Mouse (Mus musculus) embryonic facial prominence, embryonic 15.5 days (tissue): ENCODE measurements at regions not wholly inside any gene's neighbourhood (a gene's known extent, or its start where the extent isn't known, plus 50 kb on each side); places are given as distances from the start of the nearest gene placed in this dataset.
A peak's percentile ranks its signal among the peaks of the same experiment; 100 is the strongest.

Experiments
- ATAC-seq: fragments of 200-750 bp; cut with Nextera tagmentation; 2 replicates; pipeline ENCODE4 v1.8.0; 2017; ENCODE audit warnings: low read depth, moderate TSS enrichment; ENCODE audit not compliant: insufficient number of reproducible peaks, low FRiP score, low TSS enrichment
- H3K27ac ChIP-seq: fragments of 300-500 bp; sonication (generic); replicated peaks from 2 replicates; pipeline ENCODE4 v1.5.1; 2015; ENCODE audit warnings: mild to moderate bottlenecking, inconsistent platforms
- H3K27me3 ChIP-seq: fragments of 300-500 bp; sonication (generic); 2 replicates; pipeline ENCODE4 v1.6.1; 2015; ENCODE audit warnings: inconsistent platforms
- H3K36me3 ChIP-seq: fragments of 300-500 bp; sonication (generic); 2 replicates; pipeline ENCODE4 v1.6.1; 2015; ENCODE audit warnings: mild to moderate bottlenecking, inconsistent platforms
- H3K4me1 ChIP-seq: fragments of 300-500 bp; sonication (generic); 2 replicates; pipeline ENCODE4 v1.6.1; 2015; ENCODE audit warnings: inconsistent platforms
- H3K4me2 ChIP-seq: fragments of 300-500 bp; sonication (generic); replicated peaks from 2 replicates; pipeline ENCODE4 v1.6.1; 2015; ENCODE audit warnings: mild to moderate bottlenecking, inconsistent platforms
- H3K4me3 ChIP-seq: fragments of 300-500 bp; sonication (generic); replicated peaks from 2 replicates; pipeline ENCODE4 v1.5.1; 2015; ENCODE audit warnings: mild to moderate bottlenecking, inconsistent platforms
- H3K9ac ChIP-seq: fragments of 300-500 bp; sonication (generic); 2 replicates; pipeline ENCODE4 v1.6.1; 2015; ENCODE audit warnings: inconsistent platforms
- H3K9me3 ChIP-seq: fragments of 300-500 bp; sonication (generic); replicated peaks from 2 replicates; pipeline ENCODE4 v1.6.1; 2016; ENCODE audit warnings: inconsistent platforms
- WGBS: fragments of 180-500 bp; shearing (Covaris S2); methylation state at CpG from one replicate; pipeline ENCODE4 v1.1.7; 2015; 5-methylcytosine and 5-hydroxymethylcytosine counted together

DNA sequence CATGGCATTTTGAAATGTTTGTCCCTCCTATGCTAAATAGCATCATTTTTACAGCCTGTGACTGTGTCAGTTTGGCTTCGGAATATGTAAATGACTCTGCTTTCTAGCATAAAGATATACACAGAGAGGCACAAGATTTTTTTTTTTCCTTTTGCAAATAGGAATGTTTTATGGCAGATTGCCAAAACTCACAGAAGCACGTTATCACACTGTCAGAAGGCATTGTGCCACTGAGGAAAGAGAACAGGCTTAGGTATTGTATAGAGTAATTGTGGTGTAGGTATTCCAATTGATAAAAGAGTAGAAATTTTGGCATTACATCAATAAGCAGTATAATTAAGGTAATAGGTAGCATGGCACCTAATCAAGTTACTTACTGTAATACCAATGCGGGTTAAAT, 988.5 kb upstream of the Tenm2 start:
- no peak overlapping the region for H3K9ac ChIP-seq
- H3K4me2 ChIP-seq: no peak overlapping the region
- no peak for ATAC-seq
- no peak overlapping the region for H3K27ac ChIP-seq
- H3K27me3 ChIP-seq: no peaks in the 10 kb centered on the region
- H3K36me3 ChIP-seq: no peaks in the 10 kb centered on the region
- no peaks in the 10 kb centered on the region for H3K4me1 ChIP-seq
- H3K4me3 ChIP-seq: no peak overlapping the region
- H3K9me3 ChIP-seq: no peaks in the 10 kb centered on the region
- 69% methylated on average over 3 of the region's 3 CpGs for WGBS

DNA sequence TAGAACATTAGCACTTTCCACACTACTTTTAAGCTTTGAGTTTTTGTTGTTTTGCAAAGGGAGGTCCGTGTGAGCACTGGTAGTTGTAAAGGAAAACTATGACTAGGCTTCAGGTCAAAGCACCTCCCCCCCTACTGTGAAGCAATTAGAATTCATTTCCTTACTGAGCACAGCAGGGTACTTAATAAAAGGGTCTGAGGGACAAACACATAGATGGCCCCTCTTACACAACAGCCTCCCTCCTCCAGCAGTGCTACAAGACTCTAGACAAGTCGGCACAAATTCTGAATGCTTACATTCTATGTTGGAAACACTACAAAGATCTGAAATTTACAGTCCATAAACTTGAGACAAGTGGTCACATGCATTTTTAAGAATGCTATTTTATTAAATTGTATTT, 967.6 kb upstream of the Tenm2 start:
- Histone ChIP-seq H3K9ac (no peak overlapping the region), H3K9me3 (no peaks in the 10 kb centered on the region), H3K4me3 (no peak overlapping the region), H3K4me1 (no peaks in the 10 kb centered on the region), H3K27ac (no peak overlapping the region), H3K36me3 (no peaks in the 10 kb centered on the region), H3K27me3 (no peaks in the 10 kb centered on the region), H3K4me2 (no peak overlapping the region)
- no peak for ATAC-seq
- 49% methylated on average over 2 of the region's 2 CpGs for WGBS

DNA sequence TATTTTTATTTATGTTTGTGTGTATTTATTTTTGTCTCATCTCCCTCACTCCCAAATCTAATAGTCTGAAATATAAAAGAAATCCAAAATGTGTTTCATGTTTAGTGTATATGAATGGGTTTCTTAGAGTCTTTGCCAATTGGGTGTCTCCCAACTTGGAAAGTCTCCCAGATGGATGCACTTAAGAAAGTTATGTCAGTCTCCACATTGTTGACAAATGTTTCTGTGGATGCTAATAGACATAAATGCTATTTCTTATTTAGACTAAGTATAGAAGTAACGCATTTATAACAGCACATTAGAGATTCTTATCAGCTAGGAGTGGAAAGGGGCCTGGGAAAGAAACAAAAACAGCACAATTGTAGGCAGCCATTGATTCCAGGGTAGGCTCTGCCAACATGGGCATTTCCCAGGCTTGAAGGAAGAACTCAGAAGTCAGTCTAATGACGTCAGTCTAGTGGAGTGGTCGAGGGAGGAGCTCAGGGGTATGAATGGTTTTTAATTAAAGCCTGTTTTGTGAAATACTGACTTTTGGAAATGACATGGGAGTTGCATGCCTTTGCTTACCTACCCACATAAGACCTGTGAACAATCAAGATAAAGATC, 965.5 kb upstream of the Tenm2 start:
- ATAC-seq: peak; percentile 51; the same call in 1 of the 2 replicates
- Histone ChIP-seq H3K9me3 (no peaks in the 10 kb centered on the region), H3K4me2 (no peak overlapping the region), H3K27ac (no peak overlapping the region), H3K4me3 (no peak overlapping the region), H3K4me1 (no peaks in the 10 kb centered on the region), H3K27me3 (no peaks in the 10 kb centered on the region), H3K9ac (no peak overlapping the region), H3K36me3 (no peaks in the 10 kb centered on the region)
- whole genome bisulfite sequencing: 35% methylated on average over 3 of the region's 3 CpGs

DNA sequence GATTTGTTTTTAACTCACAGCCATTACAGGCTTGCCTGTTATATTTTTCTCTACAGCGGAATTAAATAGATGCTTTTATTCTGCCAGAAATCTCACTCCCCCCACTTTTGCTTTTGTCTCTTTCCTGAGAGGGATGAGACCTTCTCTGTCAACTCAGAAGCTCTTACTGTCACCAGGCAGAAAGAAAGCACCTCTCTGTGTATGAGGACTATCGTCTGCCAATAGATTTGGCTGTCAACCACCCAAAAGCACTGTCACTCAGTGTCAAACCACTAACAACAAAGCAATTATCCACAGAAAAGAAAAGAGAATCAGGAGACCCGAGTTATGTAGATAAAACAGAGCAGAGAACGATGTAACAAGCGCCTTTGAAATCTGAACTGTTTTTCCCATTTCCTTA, 958.0 kb upstream of the Tenm2 start:
- H3K4me3 ChIP-seq: no peak overlapping the region
- H3K9ac ChIP-seq: no peak overlapping the region
- H3K27me3 ChIP-seq: no peaks in the 10 kb centered on the region
- H3K27ac ChIP-seq: no peak overlapping the region
- H3K36me3 ChIP-seq: no peaks in the 10 kb centered on the region
- H3K4me2 ChIP-seq: no peak overlapping the region
- ATAC-seq: no peak
- no peaks in the 10 kb centered on the region for H3K9me3 ChIP-seq
- no peaks in the 10 kb centered on the region for H3K4me1 ChIP-seq
- WGBS: 55% methylated on average over 5 of the region's 5 CpGs

DNA sequence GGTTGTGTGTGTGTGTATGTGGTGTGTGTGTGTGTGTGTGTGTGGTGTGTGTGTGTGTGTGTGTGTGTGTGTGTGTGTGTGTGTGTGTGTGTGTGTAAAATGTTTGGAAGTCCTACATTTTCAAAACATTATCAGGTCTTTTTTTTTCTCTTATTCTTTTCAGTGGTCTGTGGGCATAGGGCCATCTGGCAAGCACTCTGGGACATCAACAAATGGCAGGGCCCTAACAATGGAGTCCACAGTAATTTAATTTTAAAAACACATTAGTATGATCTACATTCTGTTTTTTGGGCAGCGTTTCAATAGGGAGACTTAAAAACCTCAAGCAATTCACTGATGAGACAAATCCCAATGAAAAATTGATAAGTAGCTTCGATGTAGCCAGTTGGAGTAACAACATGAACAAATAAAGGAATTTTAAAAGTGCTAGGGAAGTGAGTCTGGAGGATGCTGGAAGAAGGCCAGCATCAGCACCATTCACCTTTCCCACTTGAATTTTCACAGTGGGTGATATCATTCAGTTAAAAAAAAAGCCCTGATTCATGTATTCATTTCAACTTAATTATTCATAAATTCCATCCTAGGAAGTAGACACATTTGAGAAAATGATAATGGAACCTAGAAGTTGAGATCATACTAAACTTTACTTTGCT, 956.3 kb upstream of the Tenm2 start:
- 79% methylated on average over 2 of the region's 2 CpGs for WGBS

DNA sequence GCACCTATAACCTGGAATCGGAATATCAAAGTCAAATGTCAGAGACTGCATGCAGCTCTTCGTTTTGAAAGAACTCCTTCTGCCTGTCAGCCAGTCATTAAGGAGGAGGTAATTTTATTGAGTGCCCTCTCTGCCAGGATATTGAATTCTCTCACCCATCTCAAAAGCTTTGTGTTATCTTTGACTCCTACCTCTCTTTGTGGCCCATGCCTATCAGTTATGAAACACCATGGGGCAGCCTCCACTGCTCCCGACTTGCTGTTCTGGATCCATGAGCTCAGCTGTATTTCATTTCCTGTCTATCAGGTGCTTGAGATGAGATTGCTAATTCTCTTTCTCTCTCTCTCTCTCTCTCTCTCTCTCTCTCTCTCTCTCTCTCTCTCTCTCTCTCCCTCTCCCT, 955.7 kb upstream of the Tenm2 start:
- WGBS: 64% methylated on average over 3 of the region's 3 CpGs
- H3K4me3 ChIP-seq: no peak overlapping the region

More for the DNA sequence above, 956.3 kb upstream of the Tenm2 start:
- H3K9me3 ChIP-seq: no peaks in the 10 kb centered on the region
- H3K9ac ChIP-seq: no peak overlapping the region
- H3K36me3 ChIP-seq: no peaks in the 10 kb centered on the region
- H3K27ac ChIP-seq: no peak overlapping the region
- no peak overlapping the region for H3K4me3 ChIP-seq
- no peaks in the 10 kb centered on the region for H3K27me3 ChIP-seq
- no peak overlapping the region for H3K4me2 ChIP-seq
- H3K4me1 ChIP-seq: no peaks in the 10 kb centered on the region
- ATAC-seq: no peak

DNA sequence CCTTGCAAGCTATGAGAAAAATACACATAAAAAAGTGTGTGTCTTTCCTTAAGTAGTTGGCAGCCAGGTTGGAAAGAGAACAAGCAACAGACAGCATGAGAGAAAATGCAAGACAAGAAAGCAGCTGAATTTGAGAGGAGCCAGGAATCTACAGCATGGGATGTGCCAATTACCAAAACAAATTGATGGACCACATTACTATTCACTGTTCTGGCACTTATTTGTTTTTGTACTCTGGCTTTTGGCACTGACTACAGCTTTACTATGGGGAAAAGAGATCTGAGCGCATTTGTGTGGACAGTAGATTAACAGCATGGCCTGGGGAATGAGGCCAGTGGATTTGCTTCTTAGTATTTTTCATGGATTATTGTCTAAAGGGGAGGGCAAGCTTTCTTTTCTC, 935.0 kb upstream of the Tenm2 start:
- no peaks in the 10 kb centered on the region for H3K9me3 ChIP-seq
- no peak overlapping the region for H3K4me3 ChIP-seq
- H3K27me3 ChIP-seq: no peaks in the 10 kb centered on the region
- H3K9ac ChIP-seq: no peak overlapping the region
- no peak overlapping the region for H3K27ac ChIP-seq
- no peaks in the 10 kb centered on the region for H3K4me1 ChIP-seq
- H3K4me2 ChIP-seq: no peak overlapping the region
- 74% methylated on average over 1 of the region's 1 CpGs for WGBS
- ATAC-seq: no peak
- no peaks in the 10 kb centered on the region for H3K36me3 ChIP-seq

More for the DNA sequence above, 955.7 kb upstream of the Tenm2 start:
- Histone ChIP-seq H3K27me3 (no peaks in the 10 kb centered on the region), H3K9ac (no peak overlapping the region), H3K9me3 (no peaks in the 10 kb centered on the region), H3K36me3 (no peaks in the 10 kb centered on the region), H3K4me2 (no peak overlapping the region), H3K27ac (no peak overlapping the region), H3K4me1 (no peaks in the 10 kb centered on the region)
- ATAC-seq: no peak

DNA sequence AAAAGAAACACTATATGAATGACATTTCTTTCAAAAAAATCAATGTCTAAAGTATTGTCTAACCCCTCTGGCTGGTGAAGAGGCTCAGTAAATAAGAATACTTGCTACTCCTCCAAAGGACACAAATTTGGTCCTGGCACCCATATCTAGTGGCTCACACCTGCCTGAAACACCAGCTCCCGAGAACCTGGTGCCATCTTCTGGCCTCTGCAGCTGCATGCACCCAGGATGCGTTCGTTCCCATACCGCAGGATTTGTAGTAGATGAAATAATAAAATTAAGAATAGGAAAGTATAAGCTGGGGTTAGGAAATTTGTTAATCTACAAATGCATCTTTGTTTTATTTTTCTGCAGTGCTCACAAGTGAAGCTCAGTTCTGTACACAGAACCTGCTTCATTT, 922.5 kb upstream of the Tenm2 start:
- Histone ChIP-seq H3K9me3 (no peaks in the 10 kb centered on the region), H3K27me3 (no peaks in the 10 kb centered on the region), H3K36me3 (no peaks in the 10 kb centered on the region), H3K27ac (no peak overlapping the region), H3K4me1 (no peaks in the 10 kb centered on the region), H3K4me2 (no peak overlapping the region), H3K9ac (no peak overlapping the region), H3K4me3 (no peak overlapping the region)
- WGBS: 91% methylated on average over 4 of the region's 4 CpGs
- no peak for ATAC-seq

DNA sequence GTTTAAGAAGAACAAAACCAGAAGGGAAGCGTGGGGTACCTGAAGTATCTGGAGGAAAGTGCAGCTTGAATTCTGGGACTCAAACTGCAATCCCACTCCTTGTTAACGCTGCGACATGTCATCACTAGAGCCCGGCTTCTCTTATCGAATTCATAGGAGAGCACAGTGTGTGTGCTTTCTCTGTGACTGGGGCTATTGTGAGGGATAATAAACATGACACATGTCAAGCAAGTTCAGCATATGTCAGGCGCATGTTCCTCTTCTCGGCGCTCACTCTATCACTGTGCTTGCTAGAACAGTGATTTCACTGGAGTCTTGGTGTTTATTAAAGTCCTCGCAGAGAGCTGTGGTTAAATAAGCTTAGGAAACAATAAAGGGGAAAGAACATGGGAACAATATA, 921.2 kb upstream of the Tenm2 start:
- Histone ChIP-seq H3K27ac (no peak overlapping the region), H3K27me3 (no peaks in the 10 kb centered on the region), H3K9me3 (no peaks in the 10 kb centered on the region), H3K36me3 (no peaks in the 10 kb centered on the region), H3K4me2 (no peak overlapping the region), H3K4me3 (no peak overlapping the region), H3K4me1 (no peaks in the 10 kb centered on the region), H3K9ac (no peak overlapping the region)
- no peak for ATAC-seq
- WGBS: 79% methylated on average over 9 of the region's 9 CpGs

DNA sequence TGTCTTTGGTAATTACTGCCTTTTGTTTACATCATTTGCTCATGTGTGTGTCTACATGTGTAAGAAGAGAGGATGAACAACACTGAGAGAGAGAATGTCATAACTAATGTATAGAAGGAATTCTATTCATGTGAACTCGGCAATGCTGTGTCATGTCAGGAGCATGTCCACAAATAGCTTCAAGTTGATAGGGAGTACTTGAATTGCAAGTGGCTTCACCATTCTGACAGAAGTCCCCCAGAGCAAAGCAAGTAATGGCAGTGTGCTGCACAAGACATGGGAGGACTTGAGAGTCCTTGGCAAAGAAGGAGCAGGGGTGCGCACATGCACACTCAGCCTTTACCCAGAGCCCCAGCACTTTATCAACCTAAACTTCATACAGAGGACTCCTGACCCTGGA, 919.9 kb upstream of the Tenm2 start:
- Histone ChIP-seq H3K4me2 (no peak overlapping the region), H3K27me3 (no peaks in the 10 kb centered on the region), H3K27ac (no peak overlapping the region), H3K9me3 (no peaks in the 10 kb centered on the region), H3K36me3 (no peaks in the 10 kb centered on the region), H3K9ac (no peak overlapping the region), H3K4me3 (no peak overlapping the region), H3K4me1 (no peaks in the 10 kb centered on the region)
- 85% methylated on average over 2 of the region's 2 CpGs for WGBS
- no peak for ATAC-seq

DNA sequence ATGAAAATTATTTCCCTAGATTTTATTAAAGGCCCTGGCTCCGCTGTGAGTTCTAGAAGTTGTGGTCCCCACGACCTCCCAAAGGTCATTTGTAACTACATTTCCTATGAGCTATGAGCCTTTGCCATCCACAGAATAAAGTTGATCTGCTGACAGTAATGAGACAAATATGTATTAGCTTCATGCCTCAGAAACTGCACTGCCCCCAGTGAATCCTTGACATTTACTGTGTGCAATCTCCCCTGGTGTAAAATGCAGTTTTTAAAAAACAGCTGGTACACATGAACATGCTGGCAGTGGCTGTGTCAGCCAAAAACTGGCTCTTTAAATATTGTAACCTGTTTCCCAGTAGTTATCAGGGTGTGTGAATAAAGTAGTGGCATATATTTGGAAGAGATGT, 907.7 kb upstream of the Tenm2 start:
- ATAC-seq: no peak
- H3K36me3 ChIP-seq: no peaks in the 10 kb centered on the region
- no peak overlapping the region for H3K9ac ChIP-seq
- H3K4me1 ChIP-seq: no peaks in the 10 kb centered on the region
- no peak overlapping the region for H3K27ac ChIP-seq
- WGBS: 77% methylated on average over 2 of the region's 2 CpGs
- no peaks in the 10 kb centered on the region for H3K27me3 ChIP-seq
- no peak overlapping the region for H3K4me2 ChIP-seq
- no peak overlapping the region for H3K4me3 ChIP-seq
- H3K9me3 ChIP-seq: no peaks in the 10 kb centered on the region

DNA sequence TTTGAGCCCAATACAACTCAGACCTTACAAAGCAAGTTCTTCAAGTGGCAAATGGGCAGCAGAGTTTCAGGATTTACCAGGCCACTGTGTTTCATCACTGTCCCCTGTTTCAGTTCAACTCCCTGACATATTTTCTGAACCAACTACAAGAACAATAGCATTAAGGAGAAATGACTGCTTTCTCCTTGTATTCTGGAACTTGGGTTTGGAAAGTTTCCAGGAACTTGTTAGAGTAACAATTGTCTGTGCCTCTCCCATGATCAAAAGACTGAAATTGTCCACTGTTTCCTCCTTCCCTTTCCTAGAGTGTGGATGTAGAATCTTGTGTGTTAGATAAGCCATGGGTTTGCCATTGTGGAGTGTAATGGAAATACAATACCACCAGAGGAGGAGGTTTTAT, 893.1 kb upstream of the Tenm2 start:
- Histone ChIP-seq H3K36me3 (no peaks in the 10 kb centered on the region), H3K4me2 (no peak overlapping the region), H3K9me3 (no peaks in the 10 kb centered on the region), H3K27ac (no peak overlapping the region), H3K4me3 (no peak overlapping the region), H3K9ac (no peak overlapping the region), H3K27me3 (no peaks in the 10 kb centered on the region), H3K4me1 (no peaks in the 10 kb centered on the region)
- ATAC-seq: no peak
